Mouse (Mus musculus): ENCODE data around the gene Elf1. TPM values are rescaled to one million over a fixed set of nuclear protein-coding genes. Genes with fewer than 3 reads are reported as not detected.

Gene Elf1
- total and polyA plus RNA-seq, 3 experiments = 21.5 to 43.1 (median 24.2) TPM

DNA sequence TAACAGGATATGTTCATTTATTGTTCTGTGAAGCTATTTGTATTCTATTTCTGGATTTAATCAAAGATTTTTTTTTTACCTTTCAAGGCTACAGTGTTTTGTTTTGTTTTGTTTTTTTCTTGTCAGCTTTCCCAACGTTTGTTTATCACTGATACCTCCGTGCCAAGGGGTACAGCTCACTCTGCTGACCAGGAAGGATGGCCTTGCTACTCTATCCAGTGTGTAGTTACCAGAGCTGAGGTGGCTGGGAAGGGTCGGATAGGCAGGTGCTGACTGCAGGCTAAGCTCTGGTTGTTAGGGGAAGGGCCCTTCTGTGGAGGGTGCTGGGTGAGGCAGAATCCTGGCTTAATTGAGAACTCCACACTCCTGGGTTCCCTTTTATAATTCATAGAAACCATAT is 9.3 kb downstream of the Elf1 start:
- TF ChIP-seq RAD21 (IDR thresholded peaks at IDR 0.05; ENCODE audit: low read depth, low read length) (no peak), EP300 (IDR thresholded peaks at IDR 0.05; ENCODE audit: low read depth in 1 of 2, low read length in 2 of 2) (no peak), SIN3A (IDR thresholded peaks at IDR 0.05; ENCODE audit: low read length) (no peak), CTCF (IDR thresholded peaks at IDR 0.05 in 2 of 3, conservative IDR thresholded peaks at IDR 0.05 in 1 of 3; ENCODE audit: control insufficient read depth in 1 of 3, insufficient read depth in 1 of 3, low read depth in 2 of 3, low read length in 3 of 3, poor library complexity in 1 of 3, severe bottlenecking in 1 of 3) (no peak), BHLHE40 (IDR thresholded peaks at IDR 0.05; ENCODE audit: borderline replicate concordance, low read depth, low read length) (no peak), ZNF384 (IDR thresholded peaks at IDR 0.05; ENCODE audit: low read depth, low read length) (no peak), MXI1 (IDR thresholded peaks at IDR 0.05; ENCODE audit: low read depth, low read length) (no peak), ZKSCAN1 (IDR thresholded peaks at IDR 0.05; ENCODE audit: low read depth, low read length) (no peak), MYB (IDR thresholded peaks at IDR 0.05; ENCODE audit: low read depth, low read length) (no peak), SMC3 (IDR thresholded peaks at IDR 0.05; ENCODE audit: low read depth, low read length) (no peak), HCFC1 (IDR thresholded peaks at IDR 0.05; ENCODE audit: low read depth, low read length) (no peak), ETS1 (IDR thresholded peaks at IDR 0.05; ENCODE audit: low read depth, low read length) (no peak), ZMIZ1 (IDR thresholded peaks at IDR 0.05; ENCODE audit: low read depth, low read length) (no peak), ZC3H11A (IDR thresholded peaks at IDR 0.05; ENCODE audit: low read depth, low read length) (no peak), E2F4 (IDR thresholded peaks at IDR 0.05; ENCODE audit: borderline replicate concordance, low read depth, low read length) (no peak), MAZ (IDR thresholded peaks at IDR 0.05; ENCODE audit: low read depth, low read length) (no peak), MEF2A (IDR thresholded peaks at IDR 0.05; ENCODE audit: extremely low read depth, insufficient replicate concordance, low read depth, low read length, poor library complexity, severe bottlenecking) (no peak), MAX (IDR thresholded peaks at IDR 0.05; ENCODE audit: low read length) (no peak), TCF12 (IDR thresholded peaks at IDR 0.05; ENCODE audit: low read depth, low read length) (no peak)
- DNase-seq (ENCODE audit: low read depth, low spot score) = no peak
- no peak overlapping the region for H3K4me3 ChIP-seq (ENCODE audit: control insufficient read depth in 1 of 2, insufficient read depth in 1 of 2, low read depth in 2 of 2, low read length in 2 of 2)
- peaks cover 0 to 7% of the 10 kb centered on the region in 2 experiments; a peak in 2 of 4 replicates for H3K36me3 ChIP-seq (ENCODE audit: control insufficient read depth in 1 of 2, insufficient read depth in 2 of 2, low read length in 2 of 2)
- no peak overlapping the region for H3K27ac ChIP-seq (ENCODE audit: control insufficient read depth, low read depth, low read length)
- no peaks in the 10 kb centered on the region for H3K27me3 ChIP-seq (ENCODE audit: control insufficient read depth in 1 of 2, insufficient read depth in 2 of 2, low read length in 2 of 2)
- peaks cover 0 to 8% of the 10 kb centered on the region in 2 experiments; a peak in 2 of 4 replicates for H3K4me1 ChIP-seq (ENCODE audit: control insufficient read depth in 1 of 2, insufficient read depth in 2 of 2, low read length in 2 of 2)
- H3K9ac ChIP-seq (ENCODE audit: control insufficient read depth, low read depth, low read length, poor library complexity, severe bottlenecking) = no peak overlapping the region
- H3K9me3 ChIP-seq (replicated peaks; ENCODE audit: insufficient read depth, low read length) = no peaks in the 10 kb centered on the region
- peaks cover 1% of the 10 kb centered on the region; the same call in 1 of the 2 replicates for H3K79me2 ChIP-seq (ENCODE audit: control insufficient read depth, insufficient read depth, low read length, poor library complexity)

GRCm38 (mm10) chr14:79494349-79494748 is 13.4 kb downstream of the Elf1 start:
- Histone ChIP-seq H3K4me1 (ENCODE audit: control insufficient read depth in 1 of 2, insufficient read depth in 2 of 2, low read length in 2 of 2) (peaks cover 0 to 1% of the 10 kb centered on the region in 2 experiments; a peak in 1 of 4 replicates), H3K27me3 (ENCODE audit: control insufficient read depth in 1 of 2, insufficient read depth in 2 of 2, low read length in 2 of 2) (no peaks in the 10 kb centered on the region), H3K9me3 (replicated peaks; ENCODE audit: insufficient read depth, low read length) (no peaks in the 10 kb centered on the region), H3K4me3 (ENCODE audit: control insufficient read depth in 1 of 2, insufficient read depth in 1 of 2, low read depth in 2 of 2, low read length in 2 of 2) (no peak overlapping the region), H3K9ac (ENCODE audit: control insufficient read depth, low read depth, low read length, poor library complexity, severe bottlenecking) (no peak overlapping the region), H3K27ac (ENCODE audit: control insufficient read depth, low read depth, low read length) (no peak overlapping the region), H3K79me2 (ENCODE audit: control insufficient read depth, insufficient read depth, low read length, poor library complexity) (no peaks in the 10 kb centered on the region), H3K36me3 (ENCODE audit: control insufficient read depth in 1 of 2, insufficient read depth in 2 of 2, low read length in 2 of 2) (no peaks in the 10 kb centered on the region; a peak in 1 of 4 replicates)
- no peak for DNase-seq (ENCODE audit: low read depth, low spot score)
- TF ChIP-seq MEF2A (IDR thresholded peaks at IDR 0.05; ENCODE audit: extremely low read depth, insufficient replicate concordance, low read depth, low read length, poor library complexity, severe bottlenecking) (no peak), KAT2A (conservative IDR thresholded peaks at IDR 0.05; ENCODE audit: low read depth, low read length) (no peak), MYB (IDR thresholded peaks at IDR 0.05; ENCODE audit: low read depth, low read length) (no peak), ZMIZ1 (IDR thresholded peaks at IDR 0.05; ENCODE audit: low read depth, low read length) (no peak), ZNF384 (IDR thresholded peaks at IDR 0.05; ENCODE audit: low read depth, low read length) (no peak), MAZ (IDR thresholded peaks at IDR 0.05; ENCODE audit: low read depth, low read length) (no peak), GABPA (IDR thresholded peaks at IDR 0.05; ENCODE audit: low read depth, low read length) (no peak), POLR2AphosphoS2 (IDR thresholded peaks at IDR 0.05; ENCODE audit: low read length) (no peak), NELFE (IDR thresholded peaks at IDR 0.05; ENCODE audit: low read depth, low read length) (no peak), MYC (IDR thresholded peaks at IDR 0.05; ENCODE audit: low read depth, low read length) (no peak), ZC3H11A (IDR thresholded peaks at IDR 0.05; ENCODE audit: low read depth, low read length) (no peak), MXI1 (IDR thresholded peaks at IDR 0.05; ENCODE audit: low read depth, low read length) (no peak)

Data from MEL (cell line).